Mouse (Mus musculus) neural tube, embryonic 10.5 days (tissue): ENCODE results near the gene Polm.

Experiments
- DNase-seq: peaks from one replicate; pipeline ENCODE4 v3.0.0-alpha.2; 2017; ENCODE audit warnings: low spot score; ENCODE audit errors: extremely low spot score

The Polm gene

DNA sequence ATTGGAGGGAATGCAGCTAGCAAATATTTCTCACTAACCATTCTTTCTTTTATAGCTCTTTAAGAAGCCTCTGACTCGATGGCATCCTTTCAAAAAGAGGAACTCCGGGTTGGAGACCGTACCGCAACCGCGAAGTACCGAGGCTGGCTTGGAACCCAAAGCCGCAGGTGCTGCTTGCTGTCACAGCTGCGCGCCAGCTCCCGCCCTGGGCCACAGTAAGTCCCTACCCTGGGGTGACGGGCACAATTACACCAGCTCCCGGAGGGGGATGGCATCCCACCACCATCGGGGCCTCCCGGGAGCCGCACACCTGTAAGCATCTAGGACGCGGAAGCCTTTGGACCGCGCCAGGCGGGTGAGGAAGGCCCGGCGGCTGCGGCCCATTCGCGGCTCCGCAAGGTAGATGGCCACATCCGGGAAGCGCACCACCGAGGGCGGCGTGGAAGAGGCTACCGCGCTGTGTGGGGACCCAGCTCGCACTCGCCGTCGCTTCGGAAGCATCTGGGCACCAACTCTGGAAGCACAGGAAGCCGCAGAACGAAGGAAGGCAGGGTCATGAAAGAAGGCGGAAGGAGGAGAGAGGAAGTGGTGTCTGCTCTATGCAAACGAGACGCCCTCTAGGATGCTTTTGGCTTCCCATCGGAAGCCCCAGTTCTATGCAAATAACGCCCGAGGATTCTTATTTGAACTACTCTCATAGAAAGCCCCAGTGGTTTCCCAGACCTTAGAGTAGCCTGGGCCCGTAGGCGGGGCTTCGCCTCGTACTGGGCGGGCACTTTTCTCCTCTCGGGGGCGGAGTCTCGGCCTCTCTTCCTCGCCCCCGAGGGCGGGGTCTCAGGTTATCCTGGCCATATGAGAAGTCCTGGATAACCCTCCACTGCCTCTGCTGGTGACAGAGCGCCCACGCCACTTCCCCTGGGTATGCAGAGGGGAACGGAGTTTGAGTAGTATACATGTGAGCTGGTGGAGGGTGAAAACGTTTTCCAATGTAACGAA lies at the start of gene Polm:
Gene Polm (minus strand): TSS at position 766 of the 996 bp plus-strand sequence.
- peak; percentile 90 for DNase-seq

DNA sequence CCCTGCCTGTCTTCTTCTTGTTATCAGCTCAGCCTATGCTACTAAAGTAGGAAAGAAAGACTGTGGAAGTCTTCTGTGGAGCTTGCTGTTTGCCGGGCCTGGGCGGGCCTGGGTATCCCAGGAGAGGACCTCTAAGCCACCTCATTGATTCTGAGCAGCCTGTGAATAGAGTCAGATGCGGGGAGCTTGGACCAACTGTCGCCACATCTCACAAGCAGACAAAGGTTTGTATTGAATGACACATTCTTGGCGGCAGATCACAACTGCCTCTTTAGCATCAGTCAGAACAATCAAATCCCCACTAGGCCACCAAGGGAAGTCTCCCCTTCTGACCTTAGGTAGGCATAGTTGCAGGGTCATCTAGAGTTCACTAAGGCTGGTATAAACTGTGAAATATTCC lies 49.4 kb upstream of the Polm start:
- peak; percentile 53 for DNase-seq

DNA sequence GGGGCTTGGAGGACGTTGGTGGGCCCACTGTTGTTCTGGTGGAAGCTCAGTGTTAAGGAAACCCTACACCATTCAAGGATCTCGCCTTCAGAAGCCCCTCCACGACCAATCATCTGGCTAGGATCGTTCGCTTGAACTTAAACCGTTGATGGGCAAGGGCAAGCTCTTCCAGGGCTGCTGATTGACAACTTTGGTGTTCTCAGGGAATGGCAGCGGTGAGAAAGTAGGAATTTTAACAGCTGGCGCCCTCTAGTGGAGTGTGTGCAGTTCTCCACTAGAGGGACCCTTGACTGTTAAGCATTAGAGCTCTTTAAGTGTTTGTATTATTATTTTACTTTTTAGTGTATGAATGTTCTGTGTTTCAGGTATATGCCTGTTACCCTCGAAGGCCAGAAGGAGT lies 48.4 kb upstream of the Polm start:
- DNase-seq: peak; percentile 64

DNA sequence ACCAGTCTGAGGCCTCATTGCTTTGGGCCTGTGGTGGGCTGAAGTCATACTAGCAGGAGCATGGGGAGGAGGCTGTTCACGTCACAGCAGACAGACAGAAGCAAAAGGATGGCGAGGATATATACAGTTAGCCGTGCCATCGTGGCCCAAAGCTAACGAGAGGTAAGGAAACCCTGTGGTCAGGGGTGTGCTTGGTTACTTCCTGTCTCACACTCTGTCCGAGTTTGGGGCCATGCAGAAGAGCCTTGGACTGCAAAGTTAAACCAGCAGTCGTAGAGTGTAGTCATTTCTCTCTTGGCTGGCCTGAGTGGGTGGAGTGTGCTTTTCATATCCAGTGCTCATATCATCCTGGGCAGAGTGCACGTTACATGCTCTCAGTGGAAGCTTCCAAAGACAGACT lies 44.7 kb upstream of the Polm start:
- no peak for DNase-seq

DNA sequence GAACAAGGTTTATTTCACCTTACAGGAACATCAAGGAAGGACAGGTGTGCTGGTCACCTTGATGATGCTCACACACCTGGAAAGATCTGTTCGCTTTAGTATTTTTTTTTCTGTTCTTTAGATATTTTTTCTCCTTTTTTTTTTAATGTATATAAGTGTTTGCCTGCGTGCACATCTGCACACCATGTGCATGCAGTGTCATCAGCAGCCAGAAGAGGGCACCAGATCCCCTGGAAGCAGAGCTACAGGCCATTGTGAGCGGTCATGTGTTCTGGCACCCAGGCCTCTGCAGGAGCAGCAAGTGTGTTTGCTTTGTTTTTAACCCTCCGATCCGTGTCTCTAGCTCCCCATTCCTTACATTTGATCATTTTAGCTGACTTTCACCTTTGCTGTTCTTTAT lies 42.1 kb upstream of the Polm start:
- peak; percentile 79 for DNase-seq

DNA sequence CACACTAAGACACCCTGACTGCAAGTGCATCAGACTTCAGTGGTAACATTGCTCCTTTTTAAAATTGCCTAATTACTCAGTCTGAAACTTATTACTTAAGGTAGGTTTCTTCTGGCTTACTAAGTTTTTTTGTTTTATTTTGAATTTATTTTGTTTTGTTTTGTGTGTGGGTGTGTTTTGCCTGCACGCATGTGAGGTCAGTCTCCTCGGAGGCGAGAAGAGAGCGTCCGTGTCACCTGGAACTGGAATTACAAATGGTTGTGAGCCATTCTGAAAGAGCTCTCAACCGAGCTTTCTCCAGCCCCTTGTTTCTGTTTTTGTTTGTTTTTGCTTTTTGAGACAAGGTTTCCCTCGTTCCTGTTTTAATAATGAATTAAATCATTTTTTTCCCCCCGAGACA lies 40.8 kb upstream of the Polm start:
- no peak for DNase-seq

DNA sequence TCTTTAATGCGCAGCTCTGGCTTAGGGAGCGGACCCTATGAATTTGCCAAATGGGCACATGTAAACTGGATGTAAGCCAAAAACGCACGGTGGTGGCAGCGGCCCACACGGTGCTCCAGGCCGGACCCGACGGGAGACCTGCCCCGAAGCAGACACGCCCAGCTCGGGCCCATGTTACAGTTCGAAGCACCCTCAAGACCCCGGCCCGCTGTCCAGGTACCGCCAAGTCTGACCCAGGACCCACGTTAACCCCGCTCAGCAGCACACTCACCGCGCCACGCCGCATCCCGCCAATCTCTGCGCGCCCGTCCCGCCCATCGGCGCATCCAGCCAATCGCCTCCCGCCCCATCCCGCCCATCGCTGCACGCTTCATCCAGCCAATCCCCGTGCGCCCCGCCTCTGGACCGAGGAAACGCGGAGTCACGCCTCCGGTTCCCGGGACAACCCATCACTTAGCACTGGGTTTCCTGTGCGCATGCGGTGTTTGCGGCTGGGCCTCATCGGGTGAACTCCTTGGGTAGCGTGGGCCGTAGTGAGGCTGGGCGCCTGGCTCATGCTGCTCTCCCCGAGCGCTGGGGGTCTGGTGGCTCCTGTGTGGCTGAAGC lies 40.2 kb upstream of the Polm start, which contains the start of gene Pold2:
Gene Pold2 (minus strand): TSS at position 372 of the 606 bp plus-strand sequence.
- DNase-seq: peak; percentile 98

DNA sequence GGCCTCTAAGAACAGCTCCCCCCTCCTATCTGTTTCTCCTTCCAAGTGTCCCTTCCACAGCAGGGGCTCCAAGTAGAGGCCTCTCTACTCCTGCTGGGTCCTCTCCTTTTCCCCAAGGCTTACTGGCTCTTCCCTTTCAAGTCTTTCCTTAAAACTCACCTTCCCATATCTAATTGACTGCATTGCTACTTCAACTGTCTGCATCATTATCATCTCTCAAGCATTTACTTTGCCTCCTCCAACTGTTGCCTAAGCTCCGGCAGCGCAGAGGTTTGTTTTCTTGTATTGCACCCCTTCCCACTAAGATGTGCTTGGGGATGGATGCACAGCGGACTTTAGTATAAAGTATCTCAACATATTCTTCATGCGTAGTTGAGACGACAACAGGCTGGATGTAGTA lies 39.6 kb upstream of the Polm start:
- DNase-seq: no peak

DNA sequence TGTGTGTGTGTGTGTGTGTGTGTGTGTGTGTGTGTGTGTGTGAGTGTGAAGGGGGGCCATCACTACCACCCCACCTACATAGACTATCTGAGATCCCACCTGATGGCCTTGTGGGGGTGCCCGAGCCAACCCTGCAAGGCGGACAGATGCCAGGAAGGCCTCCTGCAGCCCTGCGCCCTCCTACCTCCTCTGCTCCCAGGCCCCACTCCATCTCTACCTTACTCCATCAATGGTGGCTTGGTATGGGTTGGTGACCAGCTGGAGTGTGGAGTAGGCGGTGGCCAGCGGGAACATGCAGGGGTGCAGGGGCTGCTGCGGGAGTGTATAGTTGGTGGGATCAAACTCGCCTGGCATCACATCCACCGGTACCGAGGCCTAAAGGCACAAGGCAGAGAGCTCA lies 35.4 kb upstream of the Polm start:
- DNase-seq: no peak

DNA sequence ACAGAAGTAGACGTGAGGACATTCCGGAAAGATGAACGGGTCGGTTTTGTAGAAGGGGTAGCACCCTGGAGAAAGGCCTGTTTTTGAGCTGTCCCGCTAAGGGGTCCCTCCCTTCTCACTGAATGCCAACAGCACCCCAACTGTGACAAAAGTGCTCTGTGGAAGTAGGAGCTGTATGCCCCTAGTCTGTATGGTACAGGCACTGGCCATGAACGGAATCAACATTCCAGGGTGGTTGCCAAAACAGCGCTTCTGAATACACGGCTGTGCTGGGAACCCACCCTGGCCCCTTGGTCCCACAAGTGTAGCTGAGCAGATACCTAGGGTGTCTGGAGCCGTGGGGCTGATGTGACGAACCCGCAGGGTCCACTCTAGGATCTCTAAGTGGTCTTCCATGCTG lies 34.9 kb upstream of the Polm start:
- DNase-seq: no peak

DNA sequence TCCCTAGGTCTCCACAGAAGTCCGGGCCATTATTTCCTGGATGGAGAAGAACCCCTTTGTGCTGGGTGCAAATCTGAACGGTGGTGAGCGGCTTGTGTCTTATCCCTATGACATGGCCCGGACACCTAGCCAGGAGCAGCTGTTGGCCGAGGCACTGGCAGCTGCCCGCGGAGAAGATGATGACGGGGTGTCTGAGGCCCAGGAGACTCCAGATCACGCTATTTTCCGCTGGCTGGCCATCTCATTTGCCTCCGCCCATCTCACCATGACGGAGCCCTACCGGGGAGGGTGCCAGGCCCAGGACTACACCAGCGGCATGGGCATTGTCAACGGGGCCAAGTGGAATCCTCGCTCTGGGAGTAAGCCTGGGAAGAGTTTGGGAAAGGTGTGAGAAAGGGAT lies 32.3 kb upstream of the Polm start:
- DNase-seq: no peak

DNA sequence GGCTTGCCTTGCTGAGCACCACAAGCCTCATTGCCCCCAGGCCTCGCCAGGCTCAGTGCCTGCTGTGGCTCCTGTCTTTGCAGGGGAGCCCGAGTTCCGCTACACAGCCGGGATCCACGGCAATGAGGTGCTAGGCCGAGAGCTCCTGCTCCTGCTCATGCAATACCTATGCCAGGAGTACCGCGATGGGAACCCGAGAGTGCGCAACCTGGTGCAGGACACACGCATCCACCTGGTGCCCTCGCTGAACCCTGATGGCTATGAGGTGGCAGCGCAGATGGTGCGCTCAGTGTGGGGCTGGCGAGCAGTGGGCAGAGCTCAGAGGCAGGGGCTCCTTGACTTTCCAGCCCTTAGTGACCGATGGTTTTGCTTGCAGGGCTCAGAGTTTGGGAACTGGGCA lies 31.5 kb upstream of the Polm start:
- no peak for DNase-seq

DNA sequence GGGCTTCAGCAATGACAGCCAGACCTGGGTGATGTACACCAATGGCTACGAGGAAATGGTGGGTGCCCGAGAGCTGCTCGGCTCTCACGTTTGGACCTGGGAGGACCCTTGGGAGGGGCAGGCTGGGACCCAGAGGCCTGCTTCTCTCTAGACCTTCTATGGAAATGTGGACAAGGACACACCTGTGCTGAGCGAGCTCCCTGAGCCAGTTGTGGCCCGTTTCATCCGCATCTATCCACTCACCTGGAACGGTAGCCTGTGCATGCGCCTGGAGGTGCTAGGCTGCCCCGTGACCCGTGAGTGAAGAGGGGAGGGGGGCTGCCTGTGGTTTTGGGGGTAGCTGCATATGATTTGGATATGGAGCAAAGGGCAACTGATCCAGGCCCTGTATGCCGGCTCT lies 30.5 kb upstream of the Polm start:
- DNase-seq: no peak

DNA sequence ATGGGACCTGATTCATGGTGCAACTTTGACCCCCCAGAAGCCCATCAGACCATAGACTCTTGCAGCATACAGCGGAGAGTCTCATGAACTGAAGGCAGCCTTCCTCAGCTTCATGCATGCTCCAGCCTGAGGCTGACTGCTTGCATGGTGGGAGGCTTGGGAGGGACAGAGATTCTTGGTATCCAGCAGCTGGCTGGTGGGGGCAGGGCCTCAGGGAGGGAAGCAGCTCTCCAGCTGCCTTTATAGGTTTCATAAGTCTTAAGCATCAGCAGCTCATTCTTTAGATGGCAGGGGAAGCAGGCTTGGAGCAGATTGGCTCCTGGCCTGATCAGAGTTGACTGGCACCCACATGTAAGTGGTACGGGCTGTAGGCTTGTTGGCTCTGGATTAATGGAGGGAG lies 29.4 kb upstream of the Polm start:
- DNase-seq: no peak

DNA sequence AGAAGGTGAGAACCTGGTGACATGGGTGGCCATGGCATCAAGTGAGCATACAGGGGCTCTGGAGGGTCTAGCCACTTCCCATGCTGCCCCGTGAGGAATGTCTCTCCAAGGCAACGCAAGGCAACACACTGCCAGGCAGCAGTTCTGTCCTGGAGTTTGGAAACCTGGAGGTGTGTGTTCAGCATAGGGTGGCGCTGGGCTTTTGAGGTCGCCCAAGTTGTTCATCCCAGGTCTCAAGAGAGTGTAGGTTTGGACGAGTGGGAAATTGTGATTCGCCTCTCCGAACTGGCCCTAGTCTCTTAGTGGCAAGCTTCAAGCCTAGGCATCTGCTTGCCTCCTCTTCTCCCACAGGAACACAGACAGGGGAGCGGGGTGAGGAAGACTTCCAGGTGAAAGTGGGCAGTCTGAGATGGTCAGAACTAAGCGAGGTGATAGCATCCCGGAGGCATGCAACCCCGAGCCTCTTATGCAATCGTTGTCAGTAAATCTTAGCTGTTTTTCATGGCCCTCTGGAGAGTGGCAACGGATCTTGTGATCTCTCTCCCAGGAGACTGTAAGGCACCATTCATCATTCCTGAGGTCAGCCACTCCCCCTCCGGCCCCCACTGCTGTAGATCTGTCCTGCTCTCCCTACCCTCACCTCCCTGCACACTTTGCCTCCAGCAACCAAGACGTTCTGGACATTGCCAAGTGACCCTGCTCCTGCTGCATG lies 24.7 kb upstream of the Polm start:
- peak; percentile 51 for DNase-seq

DNA sequence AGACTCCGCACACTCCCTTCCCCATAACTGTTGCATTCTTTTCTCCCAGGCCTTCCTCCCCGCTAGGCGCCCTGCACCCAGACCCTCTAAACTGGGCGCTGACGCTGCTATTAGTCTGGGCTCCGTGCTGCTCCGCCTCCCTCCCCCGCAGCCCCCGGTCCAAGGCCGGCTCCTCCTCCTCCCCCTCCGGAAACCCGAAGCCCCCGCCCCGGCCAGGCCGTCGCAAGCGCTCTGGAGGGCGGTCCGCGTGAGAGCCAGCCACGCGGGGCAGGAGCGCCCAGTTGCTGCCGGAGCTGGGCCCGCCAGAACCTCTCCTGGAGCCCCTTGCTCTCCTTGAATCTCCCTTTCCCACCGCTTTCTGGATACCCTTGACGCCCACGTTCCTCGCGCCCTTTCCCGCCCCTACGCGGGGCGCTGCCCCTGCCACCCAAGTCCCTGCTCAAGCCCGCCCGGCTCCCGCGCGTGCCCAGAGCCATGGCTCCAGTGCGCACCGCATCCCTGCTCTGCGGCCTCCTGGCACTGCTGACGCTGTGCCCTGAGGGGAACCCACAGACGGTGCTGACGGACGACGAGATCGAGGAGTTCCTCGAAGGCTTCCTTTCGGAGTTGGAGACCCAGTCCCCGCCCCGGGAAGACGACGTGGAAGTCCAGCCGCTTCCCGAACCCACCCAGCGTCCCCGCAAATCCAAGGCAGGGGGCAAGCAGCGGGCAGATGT lies 24.0 kb upstream of the Polm start, which contains the start of gene Aebp1:
Gene Aebp1 (plus strand): TSS at position 270 of the 716 bp plus-strand sequence.
- DNase-seq: peak; percentile 55

DNA sequence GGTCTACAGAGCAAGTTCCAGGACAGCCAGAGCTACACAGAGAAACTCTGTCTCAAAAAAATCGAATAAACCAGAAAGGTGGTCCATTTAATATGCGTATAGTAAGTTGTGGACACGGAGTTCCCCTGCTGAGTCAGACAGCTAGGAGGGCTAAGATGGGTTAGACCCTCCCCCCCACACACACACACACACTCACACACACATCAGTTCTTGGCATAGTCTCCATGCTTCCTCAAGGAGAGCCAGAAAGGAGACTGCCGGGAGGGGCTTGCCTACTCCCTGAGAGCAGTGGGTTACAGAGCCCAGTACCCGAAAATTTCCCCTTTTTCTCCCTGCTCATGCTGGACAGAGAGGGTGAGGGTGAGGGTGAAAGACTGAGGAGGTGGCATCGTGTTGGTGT lies 22.8 kb upstream of the Polm start:
- no peak for DNase-seq

DNA sequence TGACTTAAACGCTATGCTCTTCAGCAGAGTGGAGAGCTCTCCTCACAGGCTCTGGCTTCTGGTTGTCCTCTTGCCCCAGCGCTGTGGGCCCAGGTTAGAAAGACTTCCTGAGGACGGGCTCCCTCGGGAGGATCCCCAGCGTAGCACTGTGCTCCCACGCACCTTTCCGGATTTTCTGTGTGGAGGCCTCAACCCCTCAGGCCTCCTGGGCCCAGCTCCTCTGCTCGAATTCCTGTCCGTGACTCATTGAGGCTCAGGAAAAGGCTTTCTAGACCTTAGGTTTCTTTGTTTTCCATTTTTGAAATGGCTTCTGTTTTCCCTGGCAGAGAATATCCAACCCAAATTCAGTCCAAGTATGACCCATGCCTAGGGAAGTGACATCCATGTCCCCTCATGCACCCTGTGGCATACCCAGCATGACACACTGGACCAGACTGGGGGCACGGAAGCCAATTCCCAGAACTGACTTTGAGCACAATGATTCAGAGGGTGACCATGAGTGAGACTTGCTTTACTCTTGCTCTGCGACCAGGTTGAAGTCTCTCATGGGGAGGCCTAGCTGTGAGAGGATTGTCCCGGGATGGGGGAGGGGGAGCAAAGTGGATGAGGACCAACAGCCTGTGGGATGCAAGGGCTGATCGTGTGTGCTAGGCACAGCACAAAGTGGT lies 22.2 kb upstream of the Polm start:
- no peak for DNase-seq

DNA sequence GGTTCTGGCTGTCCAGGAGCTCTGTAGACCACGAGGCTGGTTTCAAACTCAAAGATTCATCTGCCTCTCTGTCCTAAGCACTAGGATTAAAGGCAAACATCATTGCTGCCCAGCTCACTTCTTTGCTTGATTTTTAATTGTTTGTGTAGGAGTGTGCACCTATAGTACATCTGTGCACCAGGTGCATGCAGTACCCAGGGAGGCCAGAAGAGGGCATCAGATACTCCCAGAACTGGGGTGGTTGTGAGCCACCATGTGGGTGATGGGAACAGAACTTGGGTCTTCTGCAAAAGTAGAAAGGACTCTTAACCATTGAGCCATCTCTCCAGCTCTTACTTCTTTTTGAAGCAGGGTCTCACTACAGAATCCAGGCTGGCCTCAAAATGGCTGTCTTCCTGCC lies 20.9 kb upstream of the Polm start:
- no peak for DNase-seq

DNA sequence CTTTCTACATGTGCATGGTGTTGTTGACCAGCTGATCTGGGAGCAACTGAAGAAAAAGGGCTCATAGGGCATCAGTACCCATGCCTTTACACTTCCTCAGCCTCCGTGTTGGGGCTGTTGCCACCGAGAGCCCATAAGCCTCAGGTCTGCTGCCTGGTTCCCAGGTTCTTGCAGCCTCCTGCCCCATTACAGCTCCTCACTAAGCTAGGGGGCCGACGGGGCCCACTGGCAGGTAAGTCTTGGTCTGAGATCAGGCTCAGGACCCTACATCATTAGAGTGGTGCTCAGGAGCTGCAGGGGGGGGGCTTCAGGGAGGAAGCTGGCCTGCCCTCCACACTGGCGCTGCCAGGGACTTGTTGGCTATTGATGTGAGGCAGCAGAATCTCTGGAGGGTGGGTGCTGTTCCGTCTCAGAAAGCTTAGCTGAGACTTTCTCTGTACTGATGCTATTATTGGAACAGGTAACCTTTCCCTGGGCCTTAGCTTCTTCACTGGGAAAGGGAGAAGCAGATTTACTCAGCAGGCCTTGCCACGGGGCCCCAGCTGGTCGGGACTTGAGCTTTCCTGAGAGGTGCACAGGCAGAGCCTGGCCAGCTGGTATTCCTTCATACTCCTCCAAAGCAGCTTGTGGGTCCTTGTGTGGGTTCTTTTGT lies 18.8 kb upstream of the Polm start:
- DNase-seq: no peak
